Mouse (Mus musculus): Measurements from ENCODE around the gene Gm10198.
A peak's percentile ranks its signal among the peaks of the same experiment; 100 is the strongest.

The Gm10198 gene

GRCm38 (mm10) chr13:111592485-111592884, at the start of gene Gm10198:
Gene Gm10198 (plus strand): TSS chr13:111592785.
- DNase-seq (ENCODE audit: low spot score) = no peak

DNA sequence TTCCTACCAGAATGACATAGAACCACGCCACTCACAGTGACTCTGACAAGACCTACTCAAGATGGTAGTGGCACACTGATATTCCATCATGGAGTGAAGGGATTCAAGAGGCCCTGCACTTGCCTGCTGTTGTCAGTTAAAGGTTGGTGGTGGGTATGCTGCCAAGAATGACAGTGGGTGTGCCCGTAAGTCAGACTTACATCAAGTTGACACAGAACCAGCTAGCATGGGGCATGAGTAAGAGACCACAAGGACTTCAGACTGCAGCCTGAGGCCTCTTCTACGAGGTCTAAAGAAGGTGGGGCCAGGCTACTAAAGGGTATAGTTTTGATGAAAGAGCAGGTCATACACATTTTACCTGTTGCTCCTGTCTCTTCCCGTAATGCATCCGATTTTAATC, 47.3 kb upstream of the Gm10198 start:
- no peak for DNase-seq (ENCODE audit: low spot score)

DNA sequence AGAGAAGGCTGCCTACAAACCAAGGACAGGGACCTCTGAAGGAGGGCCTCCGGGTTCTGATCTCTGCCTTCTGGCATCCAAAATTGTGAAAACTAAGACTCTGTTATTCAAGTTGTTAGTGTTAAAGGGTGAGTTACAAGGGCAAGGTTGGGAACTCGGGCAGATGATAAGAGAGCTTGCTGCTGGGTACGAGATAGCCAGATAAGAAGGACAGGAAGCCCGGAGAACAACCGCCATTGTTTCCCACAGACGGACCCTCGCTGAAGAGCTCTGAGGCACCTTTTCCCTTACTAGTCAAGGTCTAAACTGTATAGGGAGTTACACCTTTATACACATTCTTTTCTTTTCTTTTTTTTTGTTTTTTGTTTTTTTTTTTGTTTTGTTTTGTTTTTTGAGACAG, 39.8 kb upstream of the Gm10198 start:
- DNase-seq (ENCODE audit: low spot score) = no peak

DNA sequence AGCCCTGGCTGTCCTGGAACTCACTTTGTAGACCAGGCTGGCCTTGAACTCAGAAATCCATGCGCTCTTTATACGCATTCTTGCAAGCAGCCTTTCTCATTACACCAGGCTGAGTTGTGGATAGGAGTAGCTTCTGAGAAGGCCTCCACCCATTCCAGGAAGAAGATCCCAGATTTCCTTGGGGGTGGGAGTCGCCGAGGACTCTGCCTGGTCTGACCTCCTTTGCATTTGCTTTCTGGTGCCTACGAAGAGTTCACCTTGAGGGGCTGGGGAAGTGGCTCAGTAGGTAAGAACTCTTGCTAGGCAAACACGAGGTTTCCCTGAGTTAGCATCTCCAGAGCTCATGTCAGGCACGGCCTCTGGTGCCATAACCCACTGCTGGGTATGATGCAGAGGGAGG, 39.4 kb upstream of the Gm10198 start:
- no peak for DNase-seq (ENCODE audit: low spot score)

DNA sequence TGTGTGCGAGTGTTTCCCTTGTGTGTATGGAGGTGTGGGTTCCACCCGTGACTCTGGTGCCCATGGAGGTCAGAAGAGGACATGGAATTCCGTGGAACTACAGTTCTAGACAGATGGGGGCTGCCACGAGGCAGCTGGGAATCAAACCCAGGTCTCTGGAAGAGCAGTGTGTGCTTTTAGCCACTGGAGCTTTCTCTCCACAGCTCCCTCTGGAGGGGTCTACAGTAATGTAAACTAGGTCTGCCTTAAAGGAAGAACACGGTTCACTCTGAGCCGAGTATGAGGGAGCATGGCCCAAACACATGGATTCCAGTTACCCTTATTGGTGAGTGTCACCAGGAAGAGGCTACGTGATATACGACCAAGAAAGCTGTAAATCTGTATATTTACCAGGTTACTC, 38.6 kb upstream of the Gm10198 start:
- DNase-seq (ENCODE audit: low spot score) = no peak

DNA sequence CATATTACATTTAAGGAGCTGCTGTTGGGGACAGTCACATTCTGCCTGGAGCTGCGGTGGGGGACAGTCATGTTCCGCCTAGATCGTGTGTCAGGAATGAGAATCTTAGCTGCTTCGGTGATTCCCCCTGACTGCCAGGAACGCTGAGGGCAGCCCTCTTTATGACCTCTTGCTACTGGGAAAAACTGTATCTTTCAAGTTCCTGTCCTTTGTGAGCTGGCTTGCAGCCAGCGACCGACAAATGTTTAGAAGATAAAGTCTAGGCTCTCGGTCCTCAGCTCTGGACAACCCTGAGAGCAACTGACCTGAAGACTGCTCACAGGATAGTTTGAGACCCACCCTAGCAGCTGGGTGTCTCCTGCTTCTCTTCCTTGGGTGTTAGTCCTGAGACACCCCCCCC, 37.3 kb upstream of the Gm10198 start:
- no peak for DNase-seq (ENCODE audit: low spot score)

DNA sequence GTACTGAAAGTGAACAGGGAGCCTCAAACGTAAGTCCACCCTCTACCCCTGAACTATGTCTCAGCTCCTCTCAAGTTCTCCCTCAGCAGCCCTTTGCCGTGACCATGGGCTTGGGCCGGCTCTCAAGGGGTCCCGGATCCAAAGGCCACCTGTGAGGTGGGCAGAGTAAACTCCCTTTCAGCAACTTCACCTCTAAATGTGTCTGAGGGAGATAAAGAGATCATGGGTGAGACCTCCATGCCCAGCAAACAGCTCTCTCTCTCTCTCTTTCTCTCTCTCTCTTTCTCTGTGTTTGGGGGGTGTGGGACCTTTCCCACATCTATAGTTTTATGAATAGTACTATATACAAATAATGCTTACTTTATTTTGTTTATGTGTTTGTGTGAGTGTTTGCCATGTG, 36.2 kb upstream of the Gm10198 start:
- DNase-seq (ENCODE audit: low spot score) = no peak

GRCm38 (mm10) chr13:111560152-111560551, 32.4 kb upstream of the Gm10198 start:
- no peak for DNase-seq (ENCODE audit: low spot score)

DNA sequence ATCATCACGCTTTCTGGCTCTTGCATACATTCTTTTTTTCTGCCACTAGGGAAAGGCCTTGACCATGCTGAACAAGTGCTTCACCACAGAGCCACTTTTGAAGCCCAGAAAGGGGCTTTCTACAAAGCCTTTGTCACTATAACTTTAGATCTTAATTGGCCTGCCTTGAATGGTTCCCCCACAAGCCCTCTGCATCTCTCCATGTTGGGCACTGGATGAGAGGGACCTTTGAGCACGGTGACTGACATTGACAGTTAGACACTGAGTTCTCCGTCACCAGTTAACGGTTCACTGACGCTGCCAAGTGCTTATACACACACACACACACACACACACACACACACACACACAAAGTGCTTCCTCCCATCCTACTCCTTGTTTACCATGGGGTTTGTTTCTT, 30.0 kb upstream of the Gm10198 start:
- no peak for DNase-seq (ENCODE audit: low spot score)

DNA sequence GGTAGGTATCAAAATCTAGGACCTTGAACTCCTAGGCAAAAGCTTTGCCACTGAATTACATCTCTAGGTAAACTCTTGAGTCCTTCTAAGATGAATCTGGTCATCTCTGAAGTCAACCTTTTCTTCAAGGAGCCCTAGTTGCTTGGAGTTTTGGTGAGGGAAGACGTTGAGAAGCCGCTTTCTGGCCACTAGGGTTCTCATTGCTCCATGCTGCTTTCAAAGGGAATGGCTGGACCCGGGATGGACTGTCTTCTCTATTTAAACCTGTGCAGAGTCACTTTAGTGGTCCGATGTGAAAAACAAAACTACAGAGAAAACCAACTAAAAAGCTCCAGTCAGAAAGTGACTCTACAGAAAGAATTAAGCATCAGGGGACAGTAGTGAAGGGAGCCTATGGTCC, 18.4 kb upstream of the Gm10198 start:
- DNase-seq (ENCODE audit: low spot score) = peak; percentile 23

- no peak for DNase-seq (ENCODE audit: low spot score)
Measured at GRCm38 (mm10) chr13:111577177-111577576, 15.4 kb upstream of the Gm10198 start.

DNA sequence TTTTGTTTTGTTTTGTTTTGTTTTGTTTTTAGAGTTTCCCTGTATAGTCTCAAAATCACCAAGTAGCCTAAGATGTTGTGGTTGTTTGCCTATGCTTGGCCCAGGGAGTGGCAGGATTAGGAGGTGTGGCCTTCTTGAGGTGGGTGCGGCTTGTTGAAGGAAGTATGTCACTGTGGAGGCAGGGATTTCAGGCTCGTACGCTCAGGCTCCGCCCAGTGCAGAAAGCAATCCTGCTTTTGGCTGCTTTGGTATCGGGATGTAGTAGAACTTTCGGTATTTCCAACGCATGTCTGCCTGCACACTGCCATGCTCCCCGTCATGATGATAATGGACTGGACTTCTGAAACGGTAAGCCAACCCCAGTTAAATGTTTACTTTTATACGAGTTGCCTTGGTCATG, 12.5 kb upstream of the Gm10198 start:
- DNase-seq (ENCODE audit: low spot score) = no peak

DNA sequence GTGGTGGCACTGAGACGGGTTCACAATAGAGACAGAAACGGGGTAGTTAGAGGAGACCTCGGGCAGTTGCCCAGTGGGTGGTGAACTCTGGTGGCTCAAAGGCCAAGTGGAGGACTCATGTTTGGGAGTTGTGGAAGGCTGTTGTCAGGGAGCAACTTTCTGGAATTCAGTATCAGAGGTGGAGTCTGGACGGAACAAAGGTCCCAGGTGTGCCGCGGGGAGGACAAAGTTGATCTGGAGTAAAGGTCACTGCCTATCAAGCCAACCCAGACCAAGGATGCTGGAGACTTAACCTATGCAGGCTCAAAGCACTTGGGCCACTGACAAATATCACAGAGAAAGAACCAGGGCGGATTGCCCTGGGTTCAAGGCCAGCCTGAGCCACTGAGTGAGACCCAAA, 5.5 kb downstream of the Gm10198 start:
- no peak for DNase-seq (ENCODE audit: low spot score)

DNA sequence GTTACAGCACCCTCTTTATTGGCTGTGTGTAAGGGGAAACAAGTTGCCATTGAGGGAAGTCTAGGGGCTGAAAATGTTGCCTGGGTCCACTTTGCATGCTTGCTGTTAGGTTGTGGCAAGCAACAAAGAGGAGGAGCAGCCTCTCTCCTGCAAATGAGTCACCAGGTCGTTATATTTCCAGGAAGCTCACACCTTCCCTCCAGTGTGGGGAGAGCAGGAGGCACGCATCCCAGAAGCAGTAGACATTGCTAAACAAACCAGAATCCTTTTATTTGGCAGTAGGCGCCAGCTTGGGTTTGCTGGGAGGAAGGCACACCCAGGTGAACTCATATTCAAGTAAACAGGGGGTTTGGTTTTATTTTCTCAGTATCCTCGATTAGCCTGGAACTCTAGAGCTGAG, 8.8 kb downstream of the Gm10198 start:
- DNase-seq (ENCODE audit: low spot score) = no peak

DNA sequence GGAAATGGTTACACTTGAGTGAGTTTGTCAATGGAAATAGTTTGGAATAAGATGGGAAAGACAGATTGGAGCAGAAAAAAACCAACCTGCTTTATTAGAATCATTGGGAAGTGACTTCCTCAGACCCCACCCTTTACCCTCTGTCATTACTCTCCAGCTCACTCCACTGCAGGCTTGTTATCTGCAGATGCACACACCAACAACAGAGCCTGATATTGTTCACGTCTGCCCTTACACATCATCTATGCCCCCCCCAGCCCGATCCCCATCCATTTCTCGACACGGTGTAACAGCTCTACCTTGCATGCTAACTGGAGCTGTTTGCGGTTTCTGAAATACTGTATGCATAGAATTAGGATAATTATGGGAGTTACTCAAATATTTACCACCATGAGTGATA, 12.2 kb downstream of the Gm10198 start:
- DNase-seq (ENCODE audit: low spot score) = no peak

GRCm38 (mm10) chr13:111616168-111617125, 23.9 kb downstream of the Gm10198 start:
- DNase-seq (ENCODE audit: low spot score) = peak; percentile 50

- DNase-seq (ENCODE audit: low spot score) = no peak
Measured at GRCm38 (mm10) chr13:111620433-111620832, 27.8 kb downstream of the Gm10198 start.

DNA sequence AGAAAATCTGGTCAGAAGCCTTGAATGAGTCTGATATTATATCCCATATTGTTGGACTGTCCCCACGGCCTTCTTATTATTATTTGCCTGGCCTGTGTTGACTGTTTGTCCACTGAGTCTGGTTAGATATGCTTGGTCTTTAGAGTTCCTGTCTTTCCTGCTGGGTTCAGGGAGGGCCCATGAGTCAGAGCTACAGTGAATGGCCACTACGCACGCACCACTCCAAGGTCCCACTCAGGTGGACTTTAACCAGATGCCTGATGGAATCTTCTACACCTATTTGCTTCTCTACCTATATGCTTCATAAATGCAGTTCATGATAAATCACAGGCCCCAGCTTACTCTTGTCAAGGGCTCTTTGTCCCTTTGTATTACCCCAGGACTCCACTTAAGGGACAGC, 29.8 kb downstream of the Gm10198 start:
- DNase-seq (ENCODE audit: low spot score) = no peak

DNA sequence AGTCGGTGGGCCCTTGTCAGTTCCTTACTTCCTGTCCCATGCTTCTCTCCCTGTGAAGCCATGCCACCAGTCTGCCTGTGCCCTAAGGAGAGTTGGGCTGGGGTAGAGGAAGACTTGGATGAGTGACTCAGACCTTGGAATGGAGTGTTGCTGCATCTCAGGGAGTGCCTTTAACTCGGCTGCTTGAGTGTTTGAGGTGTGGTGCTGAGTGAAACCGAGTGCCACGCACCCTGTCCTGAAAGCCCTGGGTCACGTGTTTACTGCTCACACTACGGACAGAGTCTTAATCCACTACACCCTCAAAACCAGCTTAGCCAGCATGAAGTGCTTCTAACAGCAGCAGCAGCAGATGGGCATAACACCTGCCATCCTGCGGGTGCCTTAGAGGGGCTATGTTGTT, 30.5 kb downstream of the Gm10198 start:
- no peak for DNase-seq (ENCODE audit: low spot score)

- no peak for DNase-seq (ENCODE audit: low spot score)
Measured at GRCm38 (mm10) chr13:111624115-111624514, 31.5 kb downstream of the Gm10198 start.

GRCm38 (mm10) chr13:111634163-111635160, 41.9 kb downstream of the Gm10198 start:
- no peak for DNase-seq (ENCODE audit: low spot score)

GRCm38 (mm10) chr13:111640319-111640718, 47.7 kb downstream of the Gm10198 start:
- no peak for DNase-seq (ENCODE audit: low spot score)

Data from adipocyte (in vitro differentiated cells).